Mouse (Mus musculus): ENCODE results near the gene Nat8f4. TPM values are rescaled to one million over a fixed set of nuclear protein-coding genes. Genes with fewer than 3 reads are reported as not detected.

Nat8f4 gene
- total RNA-seq (2023; ENCODE audit: inconsistent age) = 1.6 to 4.6 TPM (median 2.6 TPM) in 4 replicates

DNA sequence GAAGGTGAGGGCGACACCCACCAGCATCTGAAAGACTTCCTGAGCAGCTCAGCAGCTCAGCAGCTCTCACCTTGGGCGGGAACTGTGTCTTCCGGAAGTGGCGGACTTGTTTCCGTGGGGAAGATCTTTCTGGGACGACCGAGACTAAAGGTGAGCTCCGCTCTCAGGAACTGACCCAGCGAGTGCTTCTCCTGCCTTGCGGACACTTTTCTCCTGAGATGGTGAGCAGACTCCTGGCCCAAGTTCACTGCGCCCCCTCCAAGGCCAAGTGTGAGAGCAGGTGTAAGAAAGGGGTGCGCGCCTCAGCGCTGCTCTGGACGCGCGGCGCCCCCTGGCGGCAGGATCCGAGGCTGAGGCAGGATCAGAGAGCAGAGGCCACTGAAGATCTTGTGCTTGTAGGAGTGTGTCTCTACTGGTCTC is at the start of gene Nat8f4:
TSS of gene Nat8f4 (minus strand) at position 243 of the 420 bp plus-strand sequence.

DNA sequence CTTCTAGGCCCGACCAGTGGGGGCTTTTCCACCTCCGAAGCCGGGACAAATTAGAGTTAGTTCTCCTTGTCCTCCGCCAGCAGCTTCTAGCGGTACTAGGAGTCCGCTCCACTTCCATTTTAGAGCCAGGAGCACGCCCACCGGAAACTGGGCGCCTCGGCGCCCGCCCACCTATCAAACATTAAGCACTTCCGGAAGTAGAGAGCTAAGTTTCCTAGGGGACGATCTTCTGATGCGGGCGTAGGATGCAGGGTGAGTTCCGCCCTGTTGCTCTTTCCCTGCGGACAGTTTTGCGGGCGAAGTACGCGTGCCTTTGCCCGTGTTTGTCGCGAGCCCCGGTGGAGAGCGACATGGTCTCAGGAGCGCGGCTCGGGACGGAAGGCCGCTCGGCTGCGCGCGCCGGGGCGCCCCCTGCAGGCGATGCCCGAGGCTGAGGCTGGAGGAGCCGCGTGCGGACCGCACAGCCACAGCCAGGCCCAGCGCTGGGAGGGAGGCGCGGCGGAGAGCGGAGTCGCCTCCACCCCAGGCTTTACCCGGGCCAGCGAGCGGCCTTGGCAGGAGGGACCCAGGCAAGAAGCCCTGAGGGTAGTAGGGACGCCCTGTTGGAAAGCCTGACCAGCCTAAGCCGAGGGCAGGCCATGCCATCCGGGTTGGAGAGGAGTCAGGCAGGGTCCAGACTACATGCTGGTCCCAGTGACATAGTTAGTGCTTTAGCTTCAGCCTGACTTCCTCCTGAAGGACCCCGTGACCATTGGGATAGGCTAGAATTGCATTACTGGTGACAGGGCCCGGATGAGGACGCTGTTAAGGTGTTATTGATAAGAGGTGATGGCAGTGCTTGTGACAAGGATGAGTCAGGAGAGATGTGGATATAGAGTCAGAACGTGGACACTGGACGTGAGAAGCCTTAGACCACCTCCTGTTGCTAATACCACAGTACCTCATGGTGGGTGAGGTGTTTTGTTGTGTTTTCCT is 11.1 kb upstream of the Nat8f4 start, which contains the start of gene Nat8f1:
TSS of gene Nat8f1 (minus strand) at position 149 of the 975 bp plus-strand sequence.

DNA sequence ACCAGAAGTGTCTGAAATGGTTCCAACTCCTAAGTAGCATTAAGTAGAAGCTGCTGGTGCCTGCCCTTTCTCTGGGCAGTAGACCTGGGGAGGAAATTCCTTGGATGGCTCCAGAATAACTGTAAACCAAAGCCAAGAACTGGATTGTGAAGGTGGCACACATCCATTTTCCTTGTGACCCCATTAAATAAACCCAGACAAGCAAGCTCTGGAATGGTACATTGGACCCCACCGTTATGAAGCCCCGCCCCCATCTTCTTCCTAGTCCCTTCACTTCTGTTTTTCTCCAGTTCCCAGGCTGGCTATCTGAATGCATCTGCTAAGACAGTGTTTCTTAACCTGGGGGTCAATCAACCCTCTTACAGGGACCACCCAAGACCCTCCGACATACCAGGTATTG is 6.9 kb upstream of the Nat8f4 start, which contains the start of gene Tprkb:
TSS of gene Tprkb (plus strand) at position 279 of the 400 bp plus-strand sequence.

DNA sequence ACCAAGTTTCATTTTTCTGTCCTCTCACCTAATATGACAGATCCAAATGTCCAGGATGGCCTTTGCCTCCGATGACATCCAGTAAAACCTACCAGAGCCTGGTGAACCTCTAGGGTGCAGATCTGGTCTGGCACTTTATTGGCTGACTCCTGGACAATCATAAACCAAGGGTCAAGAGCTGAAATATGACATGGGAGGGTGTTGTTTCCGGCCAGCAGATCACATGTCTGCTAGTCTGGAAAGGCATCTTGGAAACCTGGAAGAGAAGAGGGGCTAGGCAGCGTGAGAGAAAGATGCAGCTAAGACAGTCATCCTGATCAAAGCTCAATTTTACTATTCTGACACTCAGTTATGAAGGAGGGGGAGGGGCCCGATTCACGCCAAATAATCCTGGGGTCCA is 35.7 kb downstream of the Nat8f4 start, which contains the start of gene Nat8f2:
TSS of gene Nat8f2 (minus strand) at position 153 of the 400 bp plus-strand sequence.

Other genes starting within 250 kb of the Nat8f4 start
- gene Nat8f7, start 191.7 kb downstream of the Nat8f4 start, total RNA-seq (2023; ENCODE audit: inconsistent age) = not detected in 4 replicates
- not detected in 4 replicates for gene Nat8f3, start 139.1 kb downstream of the Nat8f4 start, total RNA-seq (2023; ENCODE audit: inconsistent age)
- gene Nat8f6, start 83.9 kb downstream of the Nat8f4 start, total RNA-seq (2023; ENCODE audit: inconsistent age) = not detected in 4 replicates
- gene Nat8f5, start 83.9 kb downstream of the Nat8f4 start, total RNA-seq (2023; ENCODE audit: inconsistent age) = not detected in 4 replicates
- gene Nat8, start 72.8 kb downstream of the Nat8f4 start, total RNA-seq (2023; ENCODE audit: inconsistent age) = not detected in 4 replicates
- gene Nat8f2, start 35.7 kb downstream of the Nat8f4 start, total RNA-seq (2023; ENCODE audit: inconsistent age) = 0.16 TPM in 1 of 4 replicates, not detected in the others
- 15.3 to 19.3 TPM (median 17.7 TPM) in 4 replicates for gene Tprkb, start 7.0 kb upstream of the Nat8f4 start, total RNA-seq (2023; ENCODE audit: inconsistent age)
- 2.1 to 4.3 TPM (median 3.7 TPM) in 4 replicates for gene Nat8f1, start 10.8 kb upstream of the Nat8f4 start, total RNA-seq (2023; ENCODE audit: inconsistent age)
- 198 to 224 TPM (median 216 TPM) in 4 replicates for gene Dusp11, start 56.8 kb upstream of the Nat8f4 start, total RNA-seq (2023; ENCODE audit: inconsistent age)
- not detected in 4 replicates for gene Figla, start 111.3 kb upstream of the Nat8f4 start, total RNA-seq (2023; ENCODE audit: inconsistent age)
- not detected in 4 replicates for gene Add2, start 123.8 kb upstream of the Nat8f4 start, total RNA-seq (2023; ENCODE audit: inconsistent age)